ENCODE assay signal across 37 mouse cellular contexts in the genomic region with DNA sequence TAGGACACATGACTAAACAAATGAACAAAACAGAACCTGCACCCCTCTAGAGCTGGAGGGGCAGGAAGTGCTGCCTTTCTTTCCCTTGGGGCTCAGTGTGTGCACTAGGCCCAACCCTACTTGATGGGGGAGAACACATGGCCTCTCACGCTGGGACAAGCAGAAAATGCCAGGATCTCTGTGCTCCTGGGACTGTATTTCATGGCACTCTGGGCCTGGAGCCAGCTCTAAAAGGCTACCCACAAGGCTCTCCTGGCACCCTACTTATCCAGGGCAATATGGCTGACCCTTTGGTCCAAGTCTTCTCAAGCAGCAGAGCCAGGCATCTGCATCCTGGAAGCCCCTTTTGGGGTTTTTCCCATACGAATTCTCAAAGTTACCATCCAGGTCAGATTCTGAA. TPM values are rescaled to one million over a fixed set of nuclear protein-coding genes. Genes with fewer than 3 reads are reported as not detected.
DNase-seq lines count a peak whose midpoint lies in the region; ATAC-seq and TF ChIP-seq lines count a peak whose summit lies in the region.
"Had no signal": no experiment of that assay in that cellular context is flagged by ENCODE, and none has a peak within 500 bp of the region (broad histone marks: within the 10 kb centered on the region; RNA-seq: fewer than 3 reads in every experiment).

No protein-coding gene starts in this region.

- H3K27ac ChIP-seq in heart, adult 2 months = no peak overlapping the region
- H3K27ac ChIP-seq: embryonic facial prominence, embryonic 13.5 days; forebrain, embryonic 12.5 days; heart, embryonic 13.5 days; hindbrain, embryonic 12.5 days; left cerebral cortex, adult 2 months; limb, embryonic 10.5 days; neural tube, embryonic 12.5 days; stomach, embryonic 15.5 days had no signal

- TF ChIP-seq EP300 in heart, adult 2 months (IDR thresholded peaks at IDR 0.05; ENCODE audit: insufficient read depth, low read depth, low read length) = no peak

- no peak overlapping the region for H3K9ac ChIP-seq in heart, adult 2 months (ENCODE audit: low read depth, low read length)
- H3K9ac ChIP-seq: embryonic facial prominence, embryonic 13.5 days; forebrain, embryonic 12.5 days; heart, embryonic 13.5 days; hindbrain, embryonic 12.5 days; neural tube, embryonic 12.5 days; stomach, embryonic 15.5 days had no signal

- DNase-seq in cerebellum, adult 11 months = no peak
- peak; percentile 83 for DNase-seq in adipocyte (ENCODE audit: low spot score)
- DNase-seq in cerebellum, adult 9-11 months = peak; percentile 28
- peak; percentile 26 for DNase-seq in splenic B cell, adult 2 months (ENCODE audit: low read depth, low spot score)
- no peak for DNase-seq in heart, adult 2 months
- no peak for DNase-seq in heart, postnatal 14 days
- DNase-seq: embryo, embryonic 11 days; gastrocnemius, postnatal 25 days; heart, adult 18-20 months; kidney, adult 18-20 months; liver; lung, postnatal 4 days; midbrain, embryonic 14.5 days; right cerebral cortex, postnatal 14 days; spleen, adult 18-20 months; thymus, adult 2 months had no signal

- no peak for TF ChIP-seq POLR2A in heart, adult 2 months (IDR thresholded peaks at IDR 0.05; ENCODE audit: insufficient read depth, low read depth, low read length)

- no peaks in the 10 kb centered on the region for H3K4me1 ChIP-seq in heart, adult 2 months (ENCODE audit: control insufficient read depth, insufficient read depth, low read length)
- H3K4me1 ChIP-seq: forebrain, embryonic 12.5 days; hindbrain, embryonic 12.5 days; limb, embryonic 10.5 days; neural tube, embryonic 12.5 days had no signal

- intact Hi-C loops in heart, adult 2 months (cut with DNase I) = no loop called here
- intact Hi-C loops in heart, postnatal 14 days (cut with DNase I) = no loop called here

- no peak overlapping the region for H3K4me3 ChIP-seq in heart, adult 2 months
- H3K4me3 ChIP-seq: embryonic facial prominence, embryonic 13.5 days; erythroblast, embryonic 14.5 days; forebrain, embryonic 12.5 days; heart, embryonic 13.5 days; hindbrain, embryonic 12.5 days; left cerebral cortex, adult 2 months; limb, embryonic 10.5 days; neural tube, embryonic 12.5 days; stomach, embryonic 15.5 days had no signal

- TF ChIP-seq CTCF in heart, adult 2 months (IDR thresholded peaks at IDR 0.05) = no peak

- ATAC-seq in cerebellum, adult (ENCODE audit: insufficient number of reproducible peaks, low FRiP score, low TSS enrichment) = 0 out of 2 replicates have a peak, but pooled peaks have one; percentile 15

- H3K36me3 ChIP-seq in splenic B cell, adult 2 months (ENCODE audit: control insufficient read depth, insufficient read depth, low read length, poor library complexity, severe bottlenecking) = no peaks in the 10 kb centered on the region
- no peaks in the 10 kb centered on the region for H3K36me3 ChIP-seq in heart, adult 2 months (ENCODE audit: control insufficient read depth, insufficient read depth, low read length)
- H3K36me3 ChIP-seq: embryonic facial prominence, embryonic 13.5 days; forebrain, embryonic 12.5 days; G1E; heart, embryonic 13.5 days; hindbrain, embryonic 12.5 days; limb, embryonic 10.5 days; neural tube, embryonic 12.5 days; stomach, embryonic 15.5 days had no signal

- 55% methylated on average over 2 of the region's 2 CpGs for WGBS in heart, adult 2 months

- no peaks in the 10 kb centered on the region for H3K27me3 ChIP-seq in splenic B cell, adult 2 months (ENCODE audit: control insufficient read depth, insufficient read depth, low read length, poor library complexity, severe bottlenecking)
- H3K27me3 ChIP-seq in heart, adult 2 months (ENCODE audit: control insufficient read depth, insufficient read depth, low read length) = no peaks in the 10 kb centered on the region
- H3K27me3 ChIP-seq: CH12.LX; embryonic facial prominence, embryonic 13.5 days; forebrain, embryonic 12.5 days; neural tube, embryonic 12.5 days; stomach, embryonic 15.5 days had no signal

- H3K79me2 ChIP-seq in heart, adult 2 months (replicated peaks; ENCODE audit: control insufficient read depth, insufficient read depth, low read length) = no peaks in the 10 kb centered on the region

RNA-seq across cellular contexts. Expression of a gene that starts 32.2 kb away (rescaled TPM):
- 100 to 1,000 TPM in 1 of 2 experiments, 10 to 100 TPM in 1; 95.9 to 120 TPM for total RNA-seq in heart, adult 2 months (2021)
- 7.2 and 10.3 TPM in 2 replicates for polyA plus RNA-seq in heart, adult 2 months (2012; rRNA removed)
- 100 to 1,000 TPM; 122 to 125 TPM for total RNA-seq in heart, postnatal 14 days (2021)

RNA-seq across cellular contexts. Expression of a gene that starts 34.6 kb away (rescaled TPM):
- not detected for total RNA-seq in heart, adult 2 months (2021)
- not detected in 2 replicates for polyA plus RNA-seq in heart, adult 2 months (2012; rRNA removed)
- total RNA-seq in heart, postnatal 14 days (2021) = not detected
- total RNA-seq: CH12.LX; G1E; gastrocnemius, postnatal 25 days; heart, adult 18-20 months; heart, postnatal 25 days; layer of hippocampus, postnatal 10 days; left cerebral cortex, adult 2 months; megakaryocyte-erythroid progenitor cell, adult 5-6 weeks had no signal
- polyA plus RNA-seq: embryonic facial prominence, embryonic 13.5 days; erythroblast, embryonic 14.5 days; forebrain, embryonic 12.5 days; G1E; heart, embryonic 13.5 days; liver, embryonic 16.5 days; midbrain, embryonic 14.5 days; stomach, embryonic 15.5 days had no signal

RNA-seq across cellular contexts. Expression of a gene that starts 34.7 kb away (rescaled TPM):
- total RNA-seq in heart, adult 2 months (2021) = not detected
- 0.12 and 0.18 TPM in 2 replicates for polyA plus RNA-seq in heart, adult 2 months (2012; rRNA removed)
- total RNA-seq in heart, postnatal 14 days (2021) = not detected
- total RNA-seq: CH12.LX; gastrocnemius, postnatal 25 days; heart, adult 18-20 months; heart, postnatal 25 days; layer of hippocampus, postnatal 10 days; left cerebral cortex, adult 2 months; megakaryocyte-erythroid progenitor cell, adult 5-6 weeks had no signal
- polyA plus RNA-seq: brain, embryonic 14.5 days; embryonic facial prominence, embryonic 13.5 days; erythroblast, embryonic 14.5 days; forebrain, embryonic 12.5 days; G1E; heart, embryonic 13.5 days; hindbrain, embryonic 12.5 days; kidney, embryonic 16.5 days; large intestine, adult 2 months; limb, embryonic 10.5 days; liver, embryonic 16.5 days; lung, embryonic 16.5 days; midbrain, embryonic 14.5 days; neural tube, embryonic 12.5 days; stomach, embryonic 15.5 days; urinary bladder, adult 2 months had no signal

Comparison
In these comparisons a context has a peak if more than half of its experiments do, and no peak if none do; other contexts are left out.
1. DNase-seq: peak in adipocyte (single experiment), cerebellum, adult 9-11 months (single experiment) and splenic B cell, adult 2 months (single experiment); none in cerebellum, adult 11 months (single experiment), heart, adult 2 months (0 of 2) and heart, postnatal 14 days (0 of 2).